In genomic region chr7:16402968-16403948, GRCm38 (mm10) we compare ENCODE assay signal across 7 mouse cellular contexts. TPM values are rescaled to one million over a fixed set of nuclear protein-coding genes. Genes with fewer than 3 reads are reported as not detected.
DNase-seq lines count a peak whose midpoint lies in the region; ATAC-seq and TF ChIP-seq lines count a peak whose summit lies in the region.

No protein-coding gene starts in this region.

- peak overlapping the region; percentile 91 for H3K4me2 ChIP-seq in hindbrain, embryonic 13.5 days
- peak overlapping the region; percentile 82 for H3K4me2 ChIP-seq in lung, embryonic 15.5 days

- peak overlapping the region; percentile 100 for H3K27ac ChIP-seq in hindbrain, embryonic 13.5 days
- peak overlapping the region; percentile 100 for H3K27ac ChIP-seq in lung, embryonic 15.5 days
- H3K27ac ChIP-seq in small intestine, adult 2 months (ENCODE audit: insufficient read depth, low read depth, low read length) = peak overlapping the region; percentile 72

- ATAC-seq in hindbrain, embryonic 13.5 days (ENCODE audit: low FRiP score) = no peak
- no peak for ATAC-seq in lung, embryonic 15.5 days (ENCODE audit: borderline replicate concordance, extremely low read depth, low FRiP score, low TSS enrichment)

- H3K4me1 ChIP-seq in hindbrain, embryonic 13.5 days (replicated peaks) = peaks cover 45% of the 10 kb centered on the region
- H3K4me1 ChIP-seq in lung, embryonic 15.5 days = peaks cover 40% of the 10 kb centered on the region
- peaks cover 40% of the 10 kb centered on the region for H3K4me1 ChIP-seq in small intestine, adult 2 months (ENCODE audit: control insufficient read depth, insufficient read depth, insufficient read length, low read length)

- DNase-seq in ovary, postnatal 10 days (ENCODE audit: low spot score) = peak; percentile 7
- DNase-seq in ovary, postnatal 36 days (ENCODE audit: low spot score) = no peak
- DNase-seq in embryo, embryonic 11 days = peak; percentile 62
- DNase-seq in gastrocnemius, postnatal 14 days = no peak

- peak overlapping the region; percentile 100 for H3K9ac ChIP-seq in hindbrain, embryonic 13.5 days
- peak overlapping the region; percentile 100 for H3K9ac ChIP-seq in lung, embryonic 15.5 days

- no peak for TF ChIP-seq POLR2A in small intestine, adult 2 months (IDR thresholded peaks at IDR 0.05; ENCODE audit: low read depth, low read length)

- no peaks in the 10 kb centered on the region for H3K27me3 ChIP-seq in hindbrain, embryonic 13.5 days
- no peaks in the 10 kb centered on the region for H3K27me3 ChIP-seq in lung, embryonic 15.5 days
- no peaks in the 10 kb centered on the region for H3K27me3 ChIP-seq in small intestine, adult 2 months (ENCODE audit: control insufficient read depth, insufficient read depth, low read length)

- peak overlapping the region; percentile 94 for H3K4me3 ChIP-seq in hindbrain, embryonic 13.5 days
- H3K4me3 ChIP-seq in lung, embryonic 15.5 days = peak overlapping the region; percentile 87
- peak overlapping the region; percentile 41 for H3K4me3 ChIP-seq in small intestine, adult 2 months (ENCODE audit: low read depth, low read length)

- H3K36me3 ChIP-seq in hindbrain, embryonic 13.5 days = no peaks in the 10 kb centered on the region
- no peaks in the 10 kb centered on the region for H3K36me3 ChIP-seq in lung, embryonic 15.5 days
- no peaks in the 10 kb centered on the region; the same call in 1 of the 2 replicates for H3K36me3 ChIP-seq in small intestine, adult 2 months (ENCODE audit: control insufficient read depth, insufficient read depth, low read length)

- no peak for TF ChIP-seq CTCF in small intestine, adult 2 months (IDR thresholded peaks at IDR 0.05; ENCODE audit: extremely low read depth, insufficient read length, insufficient replicate concordance, low read depth, low read length)

- intact Hi-C loops in gastrocnemius, postnatal 14 days (cut with DNase I; ENCODE audit: low total_unique reads) = no loop called here

- WGBS in hindbrain, embryonic 13.5 days = 19% methylated on average over 21 of the region's 21 CpGs
- 16% methylated on average over 21 of the region's 21 CpGs for WGBS in lung, embryonic 15.5 days
- 30% methylated on average over 21 of the region's 21 CpGs for WGBS in small intestine, adult 2 months

- H3K9me3 ChIP-seq in hindbrain, embryonic 13.5 days = no peaks in the 10 kb centered on the region
- no peaks in the 10 kb centered on the region for H3K9me3 ChIP-seq in lung, embryonic 15.5 days

RNA-seq across cellular contexts. Expression of gene Zc3h4, which starts 2.5 kb away (rescaled TPM):
- polyA plus RNA-seq in hindbrain, embryonic 13.5 days (2015; fragmentation: Nextera tagmentation; extraction: Ambion mirVana) = 17.4 and 18.6 TPM in 2 replicates
- 18.0 and 18.4 TPM in 2 replicates for polyA plus RNA-seq in lung, embryonic 15.5 days (2015; fragmentation: Nextera tagmentation; extraction: Ambion mirVana)
- polyA plus RNA-seq in small intestine, adult 2 months (2012; rRNA removed) = 23.3 and 60.6 TPM in 2 replicates
- total RNA-seq in gastrocnemius, postnatal 14 days (2021) = 10 to 100 TPM; 27.9 to 28.5 TPM

RNA-seq across cellular contexts. Expression of gene Sae1, which starts 15.7 kb away (rescaled TPM):
- polyA plus RNA-seq in hindbrain, embryonic 13.5 days (2015; fragmentation: Nextera tagmentation; extraction: Ambion mirVana) = 259 and 260 TPM in 2 replicates
- 340 and 341 TPM in 2 replicates for polyA plus RNA-seq in lung, embryonic 15.5 days (2015; fragmentation: Nextera tagmentation; extraction: Ambion mirVana)
- polyA plus RNA-seq in small intestine, adult 2 months (2012; rRNA removed) = 9.8 and 15.0 TPM in 2 replicates
- total RNA-seq in gastrocnemius, postnatal 14 days (2021) = 10 to 100 TPM; 30.0 to 37.9 TPM

RNA-seq across cellular contexts. Expression of gene Tmem160, which starts 49.3 kb away (rescaled TPM):
- polyA plus RNA-seq in hindbrain, embryonic 13.5 days (2015; fragmentation: Nextera tagmentation; extraction: Ambion mirVana) = 55.9 and 60.8 TPM in 2 replicates
- polyA plus RNA-seq in lung, embryonic 15.5 days (2015; fragmentation: Nextera tagmentation; extraction: Ambion mirVana) = 43.2 and 48.5 TPM in 2 replicates
- 156 and 330 TPM in 2 replicates for polyA plus RNA-seq in small intestine, adult 2 months (2012; rRNA removed)
- 10 to 100 TPM; 23.2 to 28.7 TPM for total RNA-seq in gastrocnemius, postnatal 14 days (2021)

Comparison
In these comparisons a context has a peak if more than half of its experiments do, and no peak if none do; other contexts are left out.
1. DNase-seq: peak in ovary, postnatal 10 days (single experiment) and embryo, embryonic 11 days (single experiment); none in ovary, postnatal 36 days (single experiment) and gastrocnemius, postnatal 14 days (single experiment).
2. H3K4me3 ChIP-seq: peak in every context shown above with its lines; median percentile 94 in hindbrain, embryonic 13.5 days; 87 in lung, embryonic 15.5 days; 41 in small intestine, adult 2 months.
3. RNA of gene Sae1, which starts 15.7 kb away (polyA plus RNA-seq): 340 to 341 TPM in lung, embryonic 15.5 days and 259 to 260 TPM in hindbrain, embryonic 13.5 days; 9.8 to 15.0 TPM in small intestine, adult 2 months; every median in the first group is over 10 times any median in the second.
4. Peak in every context shown above with its lines, with median percentiles within 50 percentile points of each other: H3K27ac ChIP-seq.